8 mouse cellular contexts compared by ENCODE assay signal in genomic region chr1:134753751-134754630, GRCm38 (mm10).
A peak's percentile ranks its signal among the peaks of the same experiment; 100 is the strongest.
DNase-seq lines count a peak whose midpoint lies in the region; ATAC-seq and TF ChIP-seq lines count a peak whose summit lies in the region.

No protein-coding gene starts in this region.

- no peak for ATAC-seq in midbrain, embryonic 11.5 days (ENCODE audit: low FRiP score)
- ATAC-seq in midbrain, embryonic 13.5 days: no peak; the same call in 1 of the 2 replicates
- ATAC-seq in embryonic facial prominence, embryonic 13.5 days (ENCODE audit: insufficient number of reproducible peaks, insufficient read depth, low FRiP score, low TSS enrichment, low read depth): no peak; the same call in 1 of the 2 replicates
- no peak; the same call in 1 of the 2 replicates for ATAC-seq in stomach, embryonic 14.5 days (ENCODE audit: insufficient number of reproducible peaks, insufficient read depth, low FRiP score, low read depth)
- no peak for ATAC-seq in forebrain, postnatal 0 days
- ATAC-seq in forebrain, embryonic 11.5 days (replicated peaks; ENCODE audit: low FRiP score): no peak

- no peak for TF ChIP-seq CTCF in forebrain, postnatal 0 days (IDR thresholded peaks at IDR 0.05; ENCODE audit: low read depth)

- H3K9ac ChIP-seq in midbrain, embryonic 11.5 days (ENCODE audit: low read length): no peak overlapping the region
- no peak overlapping the region for H3K9ac ChIP-seq in midbrain, embryonic 13.5 days (replicated peaks)
- no peak overlapping the region for H3K9ac ChIP-seq in embryonic facial prominence, embryonic 13.5 days
- H3K9ac ChIP-seq in stomach, embryonic 14.5 days (replicated peaks; ENCODE audit: low read depth, low read length): no peak overlapping the region
- no peak overlapping the region for H3K9ac ChIP-seq in forebrain, postnatal 0 days
- no peak overlapping the region for H3K9ac ChIP-seq in forebrain, embryonic 11.5 days (ENCODE audit: low read length)

- no peaks in the 10 kb centered on the region for H3K36me3 ChIP-seq in midbrain, embryonic 11.5 days (ENCODE audit: control insufficient read depth, insufficient read depth, low read length)
- peaks cover 6% of the 10 kb centered on the region; the same call in 1 of the 2 replicates for H3K36me3 ChIP-seq in midbrain, embryonic 13.5 days
- H3K36me3 ChIP-seq in embryonic facial prominence, embryonic 13.5 days: peaks cover 15% of the 10 kb centered on the region
- H3K36me3 ChIP-seq in stomach, embryonic 14.5 days (ENCODE audit: control insufficient read depth, insufficient read depth, low read length): peaks cover 7% of the 10 kb centered on the region; the same call in 1 of the 2 replicates
- peaks cover 8% of the 10 kb centered on the region; the same call in 1 of the 2 replicates for H3K36me3 ChIP-seq in forebrain, postnatal 0 days (ENCODE audit: insufficient read depth)
- H3K36me3 ChIP-seq in forebrain, embryonic 11.5 days (ENCODE audit: control insufficient read depth, insufficient read depth, low read length): no peaks in the 10 kb centered on the region

- no peak overlapping the region for H3K27ac ChIP-seq in midbrain, embryonic 11.5 days (ENCODE audit: low read depth, low read length)
- no peak overlapping the region for H3K27ac ChIP-seq in midbrain, embryonic 13.5 days
- H3K27ac ChIP-seq in embryonic facial prominence, embryonic 13.5 days: peak overlapping the region; percentile 12; the same call in 1 of the 2 replicates
- peak overlapping the region; percentile 71 for H3K27ac ChIP-seq in stomach, embryonic 14.5 days (ENCODE audit: low read length)
- no peak overlapping the region for H3K27ac ChIP-seq in forebrain, postnatal 0 days (ENCODE audit: low read depth, low read length)
- H3K27ac ChIP-seq in forebrain, embryonic 11.5 days (ENCODE audit: low read depth, low read length): no peak overlapping the region

- no peaks in the 10 kb centered on the region for H3K4me1 ChIP-seq in midbrain, embryonic 11.5 days (ENCODE audit: control insufficient read depth, insufficient read depth, low read length)
- H3K4me1 ChIP-seq in midbrain, embryonic 13.5 days (replicated peaks): peaks cover 28% of the 10 kb centered on the region
- peaks cover 46% of the 10 kb centered on the region for H3K4me1 ChIP-seq in embryonic facial prominence, embryonic 13.5 days
- H3K4me1 ChIP-seq in stomach, embryonic 14.5 days (ENCODE audit: control insufficient read depth, insufficient read depth, low read length): peaks cover 52% of the 10 kb centered on the region
- H3K4me1 ChIP-seq in forebrain, postnatal 0 days (ENCODE audit: insufficient read depth): no peaks in the 10 kb centered on the region
- H3K4me1 ChIP-seq in forebrain, embryonic 11.5 days (replicated peaks; ENCODE audit: control insufficient read depth, insufficient read depth, low read length): no peaks in the 10 kb centered on the region

- peak; percentile 84 for DNase-seq in midbrain, embryonic 11.5 days (ENCODE audit: low spot score, missing footprints)
- peak; percentile 66 for DNase-seq in heart, postnatal 4 days
- DNase-seq in forebrain, postnatal 0 days: no peak
- no peak for DNase-seq in forebrain, embryonic 11.5 days (ENCODE audit: low spot score)
- DNase-seq in thymus, postnatal 0 days (ENCODE audit: low spot score): no peak

- no peaks in the 10 kb centered on the region for H3K27me3 ChIP-seq in midbrain, embryonic 11.5 days (ENCODE audit: control insufficient read depth, insufficient read depth, low read length)
- no peaks in the 10 kb centered on the region for H3K27me3 ChIP-seq in midbrain, embryonic 13.5 days
- no peaks in the 10 kb centered on the region for H3K27me3 ChIP-seq in embryonic facial prominence, embryonic 13.5 days
- H3K27me3 ChIP-seq in stomach, embryonic 14.5 days (ENCODE audit: control insufficient read depth, insufficient read depth, low read length): no peaks in the 10 kb centered on the region
- H3K27me3 ChIP-seq in forebrain, postnatal 0 days (ENCODE audit: insufficient read depth, low read length): no peaks in the 10 kb centered on the region
- no peaks in the 10 kb centered on the region for H3K27me3 ChIP-seq in forebrain, embryonic 11.5 days (ENCODE audit: control insufficient read depth, insufficient read depth, low read length)

- whole genome bisulfite sequencing in midbrain, embryonic 11.5 days: 75% methylated on average over 13 of the region's 13 CpGs
- WGBS in midbrain, embryonic 13.5 days: 71% methylated on average over 13 of the region's 13 CpGs
- 44% methylated on average over 13 of the region's 13 CpGs for WGBS in embryonic facial prominence, embryonic 13.5 days
- 50% methylated on average over 13 of the region's 13 CpGs for WGBS in stomach, embryonic 14.5 days
- WGBS in forebrain, postnatal 0 days: 78% methylated on average over 13 of the region's 13 CpGs
- WGBS in forebrain, embryonic 11.5 days: 82% methylated on average over 13 of the region's 13 CpGs

- no peak overlapping the region for H3K4me2 ChIP-seq in midbrain, embryonic 11.5 days
- no peak overlapping the region for H3K4me2 ChIP-seq in midbrain, embryonic 13.5 days (replicated peaks)
- no peak overlapping the region for H3K4me2 ChIP-seq in embryonic facial prominence, embryonic 13.5 days
- no peak overlapping the region for H3K4me2 ChIP-seq in stomach, embryonic 14.5 days (replicated peaks; ENCODE audit: low read depth, low read length)
- H3K4me2 ChIP-seq in forebrain, postnatal 0 days (ENCODE audit: low read depth): no peak overlapping the region
- H3K4me2 ChIP-seq in forebrain, embryonic 11.5 days (ENCODE audit: low read depth, low read length, severe bottlenecking): no peak overlapping the region

- no peaks in the 10 kb centered on the region for H3K9me3 ChIP-seq in midbrain, embryonic 11.5 days (ENCODE audit: control insufficient read depth, low read length)
- no peaks in the 10 kb centered on the region for H3K9me3 ChIP-seq in midbrain, embryonic 13.5 days
- no peaks in the 10 kb centered on the region for H3K9me3 ChIP-seq in embryonic facial prominence, embryonic 13.5 days
- H3K9me3 ChIP-seq in stomach, embryonic 14.5 days (ENCODE audit: control insufficient read depth, low read depth, low read length): no peaks in the 10 kb centered on the region
- H3K9me3 ChIP-seq in forebrain, postnatal 0 days (ENCODE audit: low read length): no peaks in the 10 kb centered on the region
- H3K9me3 ChIP-seq in forebrain, embryonic 11.5 days (ENCODE audit: control insufficient read depth, low read length): no peaks in the 10 kb centered on the region

- H3K4me3 ChIP-seq in midbrain, embryonic 11.5 days (ENCODE audit: low read depth, low read length): no peak overlapping the region
- H3K4me3 ChIP-seq in midbrain, embryonic 13.5 days (replicated peaks): no peak overlapping the region
- H3K4me3 ChIP-seq in embryonic facial prominence, embryonic 13.5 days: no peak overlapping the region
- no peak overlapping the region for H3K4me3 ChIP-seq in stomach, embryonic 14.5 days (ENCODE audit: low read depth, low read length)
- H3K4me3 ChIP-seq in forebrain, postnatal 0 days (ENCODE audit: low read depth, low read length): no peak overlapping the region
- no peak overlapping the region for H3K4me3 ChIP-seq in forebrain, embryonic 11.5 days (ENCODE audit: low read depth, low read length)

Comparison
In these comparisons a context has a peak if more than half of its experiments do, and no peak if none do; other contexts are left out.
1. DNase-seq: peak in midbrain, embryonic 11.5 days (single experiment) and heart, postnatal 4 days (single experiment); none in forebrain, postnatal 0 days (single experiment), forebrain, embryonic 11.5 days (single experiment) and thymus, postnatal 0 days (single experiment).
2. H3K27ac ChIP-seq: peak in embryonic facial prominence, embryonic 13.5 days (single experiment) and stomach, embryonic 14.5 days (single experiment); none in midbrain, embryonic 11.5 days (single experiment), midbrain, embryonic 13.5 days (single experiment), forebrain, postnatal 0 days (single experiment) and forebrain, embryonic 11.5 days (single experiment).